Mouse (Mus musculus) liver, embryonic 15.5 days (tissue): ENCODE measurements around the gene Poc1b. TPM values are rescaled to one million over a fixed set of nuclear protein-coding genes. Genes with fewer than 3 reads are reported as not detected.

Experiments used
- ATAC-seq: fragments of 200-750 bp; cut with Nextera tagmentation; 2 replicates; pipeline ENCODE4 v1.8.0; 2017; ENCODE audit warnings: moderate number of reproducible peaks, mild to moderate bottlenecking, moderate library complexity; ENCODE audit not compliant: insufficient read depth
- H3K27ac ChIP-seq: fragments of 300-500 bp; sonication (generic); replicated peaks from 2 replicates; pipeline ENCODE4 v1.5.1; 2015; ENCODE audit warnings: mild to moderate bottlenecking, inconsistent platforms
- H3K27me3 ChIP-seq: fragments of 300-500 bp; sonication (generic); 2 replicates; pipeline ENCODE4 v1.6.1; 2015; ENCODE audit warnings: mild to moderate bottlenecking, inconsistent platforms
- H3K36me3 ChIP-seq: fragments of 300-500 bp; sonication (generic); replicated peaks from 2 replicates; pipeline ENCODE4 v1.6.1; 2015; ENCODE audit warnings: moderate library complexity, mild to moderate bottlenecking, inconsistent platforms
- H3K4me1 ChIP-seq: fragments of 300-500 bp; sonication (generic); replicated peaks from 2 replicates; pipeline ENCODE4 v1.6.1; 2015; ENCODE audit warnings: inconsistent platforms
- H3K4me2 ChIP-seq: fragments of 300-500 bp; sonication (generic); 2 replicates; pipeline ENCODE4 v1.6.1; 2015; ENCODE audit warnings: moderate library complexity, mild to moderate bottlenecking, inconsistent platforms
- H3K4me3 ChIP-seq: fragments of 300-500 bp; sonication (generic); replicated peaks from 2 replicates; pipeline ENCODE4 v1.5.1; 2015; ENCODE audit warnings: mild to moderate bottlenecking, inconsistent platforms
- H3K9ac ChIP-seq: fragments of 300-500 bp; sonication (generic); 2 replicates; pipeline ENCODE4 v1.6.1; 2015; ENCODE audit warnings: moderate library complexity, mild to moderate bottlenecking, inconsistent platforms
- H3K9me3 ChIP-seq: fragments of 300-500 bp; sonication (generic); replicated peaks from 2 replicates; pipeline ENCODE4 v1.6.1; 2016; ENCODE audit warnings: inconsistent platforms
- WGBS: fragments of 180-500 bp; shearing (Covaris S2); methylation state at CpG from one replicate; pipeline ENCODE4 v1.1.7; 2015; ENCODE audit warnings: mixed read lengths; ENCODE audit not compliant: insufficient replicate concordance; 5-methylcytosine and 5-hydroxymethylcytosine counted together
- polyA plus RNA-seq: library from polyadenylated mRNA; unstranded; fragments of >200 nt; fragmentation: Nextera tagmentation; extraction: Ambion mirVana; gene quantifications from 2 replicates; pipeline ENCODE4 v1.2.1, GENCODE M21; 2015

Gene Poc1b
- polyA plus RNA-seq, 1 experiment from 2014 or later = 5.0 TPM

- no peak overlapping the region for H3K27ac ChIP-seq
- no peaks in the 10 kb centered on the region for H3K36me3 ChIP-seq
- 32% methylated on average over 2 of the region's 2 CpGs for WGBS
- no peak for ATAC-seq
- no peak overlapping the region for H3K4me2 ChIP-seq
- H3K27me3 ChIP-seq = no peaks in the 10 kb centered on the region
- no peak overlapping the region for H3K4me3 ChIP-seq
- H3K9me3 ChIP-seq = no peaks in the 10 kb centered on the region
- H3K9ac ChIP-seq = no peak overlapping the region
- peaks cover 24% of the 10 kb centered on the region for H3K4me1 ChIP-seq
Measured at GRCm38 (mm10) chr10:99194451-99195055, 87.7 kb downstream of the Poc1b start.

GRCm38 (mm10) chr10:99196556-99196955 is 89.7 kb downstream of the Poc1b start:
- H3K27me3 ChIP-seq = no peaks in the 10 kb centered on the region
- no peak overlapping the region for H3K9ac ChIP-seq
- no peak overlapping the region for H3K4me2 ChIP-seq
- H3K4me1 ChIP-seq = peaks cover 24% of the 10 kb centered on the region
- 72% methylated on average over 13 of the region's 13 CpGs for WGBS
- H3K4me3 ChIP-seq = no peak overlapping the region
- no peaks in the 10 kb centered on the region for H3K9me3 ChIP-seq
- ATAC-seq = no peak
- no peaks in the 10 kb centered on the region for H3K36me3 ChIP-seq
- no peak overlapping the region for H3K27ac ChIP-seq

GRCm38 (mm10) chr10:99197125-99197524 is 90.3 kb downstream of the Poc1b start:
- Histone ChIP-seq H3K4me3 (no peak overlapping the region), H3K9ac (no peak overlapping the region), H3K9me3 (no peaks in the 10 kb centered on the region), H3K4me2 (no peak overlapping the region), H3K27ac (no peak overlapping the region), H3K4me1 (peaks cover 27% of the 10 kb centered on the region), H3K36me3 (no peaks in the 10 kb centered on the region), H3K27me3 (no peaks in the 10 kb centered on the region)
- 78% methylated on average over 8 of the region's 8 CpGs for WGBS
- ATAC-seq = no peak

- Histone ChIP-seq H3K27ac (no peak overlapping the region), H3K36me3 (no peaks in the 10 kb centered on the region), H3K27me3 (no peaks in the 10 kb centered on the region), H3K9me3 (no peaks in the 10 kb centered on the region), H3K4me1 (peaks cover 27% of the 10 kb centered on the region), H3K4me2 (no peak overlapping the region), H3K4me3 (no peak overlapping the region), H3K9ac (no peak overlapping the region)
- peak; percentile 69 for ATAC-seq
- 38% methylated on average over 9 of the region's 9 CpGs for WGBS
Measured at GRCm38 (mm10) chr10:99197607-99198305, 90.9 kb downstream of the Poc1b start.

- H3K36me3 ChIP-seq = no peaks in the 10 kb centered on the region
- 74% methylated on average over 9 of the region's 9 CpGs for WGBS
- no peak overlapping the region for H3K4me2 ChIP-seq
- no peak overlapping the region for H3K4me3 ChIP-seq
- H3K27ac ChIP-seq = no peak overlapping the region
- H3K27me3 ChIP-seq = no peaks in the 10 kb centered on the region
- H3K9me3 ChIP-seq = no peaks in the 10 kb centered on the region
- peaks cover 31% of the 10 kb centered on the region for H3K4me1 ChIP-seq
- no peak for ATAC-seq
- H3K9ac ChIP-seq = no peak overlapping the region
Measured at GRCm38 (mm10) chr10:99198946-99199345, 92.1 kb downstream of the Poc1b start.

GRCm38 (mm10) chr10:99200944-99201343 is 94.1 kb downstream of the Poc1b start:
- Histone ChIP-seq H3K9ac (no peak overlapping the region), H3K36me3 (no peaks in the 10 kb centered on the region), H3K9me3 (no peaks in the 10 kb centered on the region), H3K4me3 (no peak overlapping the region), H3K4me1 (peaks cover 40% of the 10 kb centered on the region), H3K4me2 (no peak overlapping the region), H3K27me3 (no peaks in the 10 kb centered on the region), H3K27ac (no peak overlapping the region)
- no peak for ATAC-seq
- 71% methylated on average over 5 of the region's 5 CpGs for WGBS

- H3K9ac ChIP-seq = no peak overlapping the region
Measured at GRCm38 (mm10) chr10:99201786-99202185, 95.0 kb downstream of the Poc1b start.

GRCm38 (mm10) chr10:99202363-99202762 is 95.5 kb downstream of the Poc1b start:
- Histone ChIP-seq H3K4me1 (peaks cover 36% of the 10 kb centered on the region), H3K4me3 (no peak overlapping the region), H3K27me3 (no peaks in the 10 kb centered on the region), H3K36me3 (no peaks in the 10 kb centered on the region), H3K9me3 (no peaks in the 10 kb centered on the region), H3K27ac (peak overlapping the region; percentile 24; the same call in 1 of the 2 replicates), H3K9ac (no peak overlapping the region), H3K4me2 (no peak overlapping the region)
- WGBS = 64% methylated on average over 8 of the region's 8 CpGs
- peak; percentile 75 for ATAC-seq

More at GRCm38 (mm10) chr10:99201786-99202185, 95.0 kb downstream of the Poc1b start:
- 14% methylated on average over 1 of the region's 1 CpGs for WGBS
- Histone ChIP-seq H3K36me3 (no peaks in the 10 kb centered on the region), H3K27me3 (no peaks in the 10 kb centered on the region), H3K4me1 (peaks cover 40% of the 10 kb centered on the region), H3K9me3 (no peaks in the 10 kb centered on the region), H3K4me2 (no peak overlapping the region), H3K27ac (no peak overlapping the region), H3K4me3 (no peak overlapping the region)
- no peak for ATAC-seq

- H3K36me3 ChIP-seq = no peaks in the 10 kb centered on the region
- peaks cover 29% of the 10 kb centered on the region for H3K4me1 ChIP-seq
- no peaks in the 10 kb centered on the region for H3K9me3 ChIP-seq
- H3K9ac ChIP-seq = peak overlapping the region; percentile 32; the same call in 1 of the 2 replicates
- peak overlapping the region; percentile 46; the same call in 1 of the 2 replicates for H3K27ac ChIP-seq
- peak overlapping the region; percentile 35; the same call in 1 of the 2 replicates for H3K4me3 ChIP-seq
- H3K4me2 ChIP-seq = peak overlapping the region; percentile 64
- H3K27me3 ChIP-seq = no peaks in the 10 kb centered on the region
- ATAC-seq = no peak
- 41% methylated on average over 5 of the region's 5 CpGs for WGBS
Measured at GRCm38 (mm10) chr10:99203163-99203562, 96.3 kb downstream of the Poc1b start.

GRCm38 (mm10) chr10:99203577-99204487 is 97.0 kb downstream of the Poc1b start:
- peaks cover 22% of the 10 kb centered on the region for H3K4me1 ChIP-seq
- no peaks in the 10 kb centered on the region for H3K9me3 ChIP-seq
- H3K4me2 ChIP-seq = peak overlapping the region; percentile 64
- ATAC-seq = no peak
- H3K36me3 ChIP-seq = no peaks in the 10 kb centered on the region
- peak overlapping the region; percentile 32; the same call in 1 of the 2 replicates for H3K9ac ChIP-seq
- H3K27me3 ChIP-seq = no peaks in the 10 kb centered on the region
- H3K4me3 ChIP-seq = peak overlapping the region; percentile 35
- peak overlapping the region; percentile 46 for H3K27ac ChIP-seq
- WGBS = 7% methylated on average over 29 of the region's 29 CpGs

- Histone ChIP-seq H3K9ac (peak overlapping the region; percentile 32; the same call in 1 of the 2 replicates), H3K4me1 (peaks cover 21% of the 10 kb centered on the region), H3K27me3 (no peaks in the 10 kb centered on the region), H3K9me3 (no peaks in the 10 kb centered on the region), H3K27ac (no peak overlapping the region), H3K4me3 (peak overlapping the region; percentile 35), H3K4me2 (peak overlapping the region; percentile 64), H3K36me3 (no peaks in the 10 kb centered on the region)
- ATAC-seq = no peak
- WGBS = under 1% methylated on average over 11 of the region's 11 CpGs
Measured at GRCm38 (mm10) chr10:99204553-99204952, 97.7 kb downstream of the Poc1b start.
